Mouse (Mus musculus) left cerebral cortex, postnatal 14 days (tissue): ENCODE results near the gene Vps13d. TPM values are rescaled to one million over a fixed set of nuclear protein-coding genes. Genes with fewer than 3 reads are reported as not detected.
A peak's percentile ranks its signal among the peaks of the same experiment; 100 is the strongest.

ENCODE experiments used
- DNase-seq, 2 experiments: peaks; one replicate each; pipeline ENCODE4 v3.0.0; 2021 to 2022; ENCODE audit warnings: low spot score in 2 of 2, mixed read lengths in 1 of 2
- intact Hi-C: fragments of 180-260 bp; cut with DNase I; formaldehyde crosslinking; loops from one replicate; pipeline ENCODE4 v1.15.1; 2025
- total RNA-seq, 2 experiments: library from RNA; stranded (reverse); gene quantifications; 2 replicates each; pipeline ENCODE4 v1.2.3; 2021

Vps13d gene
- total RNA-seq, 2 experiments from 2014 or later: 55.5 to 56.5 TPM

DNA sequence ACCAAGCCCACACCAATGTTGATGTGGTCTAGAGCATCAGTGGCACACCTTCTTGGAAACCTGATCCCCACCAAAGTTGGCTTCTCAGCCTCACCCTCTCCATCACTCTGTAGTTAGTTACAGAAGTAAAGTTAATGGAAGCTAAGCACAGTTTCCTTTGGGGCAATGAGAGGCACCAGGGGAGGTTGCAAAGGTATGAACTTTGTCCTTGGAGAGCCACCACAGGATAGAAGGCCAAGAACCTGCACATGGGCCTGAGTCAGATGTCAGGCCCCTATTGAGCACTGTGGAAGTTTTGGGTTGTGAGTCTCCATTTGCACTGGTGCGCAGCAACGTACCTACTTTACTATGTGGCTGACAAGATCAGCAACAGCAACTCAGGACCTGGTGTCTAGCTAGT is 172.6 kb downstream of the Vps13d start:
- DNase-seq: no peak
- intact Hi-C loops: no loop called here

- intact Hi-C loops: no loop called here
- no peak for DNase-seq
Measured at GRCm38 (mm10) chr4:145020383-145020782, 174.4 kb downstream of the Vps13d start.

- intact Hi-C loops: no loop called here
- DNase-seq: no peak
Measured at GRCm38 (mm10) chr4:145019121-145019714, 175.6 kb downstream of the Vps13d start.

DNA sequence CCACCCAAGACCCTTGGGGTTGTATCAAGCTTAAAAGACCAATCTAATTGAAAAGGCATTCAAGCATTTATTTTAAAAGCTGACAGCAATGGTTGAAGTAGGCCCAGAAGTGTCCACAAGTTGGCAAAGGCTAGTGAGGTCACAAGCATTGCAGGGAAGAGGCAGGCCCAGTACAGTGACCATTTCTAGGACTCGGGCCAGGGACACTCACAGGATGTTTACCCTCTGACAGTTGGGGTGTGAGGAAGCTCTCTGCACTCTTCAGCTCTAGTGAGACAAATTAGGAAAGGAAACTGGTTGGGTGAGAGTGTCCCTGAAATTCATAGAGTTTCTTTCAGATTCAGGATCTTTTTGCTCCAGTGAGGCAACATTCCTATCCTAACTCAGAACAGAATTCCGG is 177.1 kb downstream of the Vps13d start:
- intact Hi-C loops: no loop called here
- peak; percentile 41 to 59 for DNase-seq

DNA sequence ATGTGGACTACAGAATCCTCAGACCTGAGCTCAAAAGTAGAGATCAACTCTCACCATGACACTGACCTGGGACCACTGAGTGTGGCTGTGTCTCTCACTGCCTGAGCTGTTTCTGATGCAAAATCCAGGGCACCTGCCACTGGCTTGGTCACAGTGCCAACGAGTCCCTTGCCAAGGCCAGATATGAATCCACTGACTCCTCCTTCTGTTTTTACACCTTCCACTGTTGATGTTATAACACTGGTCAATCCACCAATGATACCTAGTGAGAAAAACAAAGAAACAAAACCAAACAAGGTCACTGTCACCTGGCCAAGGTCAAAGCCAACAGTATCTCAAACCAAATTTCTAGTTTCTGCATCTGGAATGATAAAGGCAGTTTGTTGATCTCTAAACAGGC is 178.1 kb downstream of the Vps13d start:
- DNase-seq: no peak
- intact Hi-C loops: no loop called here

GRCm38 (mm10) chr4:145014632-145014960 is 180.2 kb downstream of the Vps13d start:
- no peak for DNase-seq
- intact Hi-C loops: no loop called here

GRCm38 (mm10) chr4:145013760-145014631 is 180.8 kb downstream of the Vps13d start:
- DNase-seq: no peak
- intact Hi-C loops: no loop called here

DNA sequence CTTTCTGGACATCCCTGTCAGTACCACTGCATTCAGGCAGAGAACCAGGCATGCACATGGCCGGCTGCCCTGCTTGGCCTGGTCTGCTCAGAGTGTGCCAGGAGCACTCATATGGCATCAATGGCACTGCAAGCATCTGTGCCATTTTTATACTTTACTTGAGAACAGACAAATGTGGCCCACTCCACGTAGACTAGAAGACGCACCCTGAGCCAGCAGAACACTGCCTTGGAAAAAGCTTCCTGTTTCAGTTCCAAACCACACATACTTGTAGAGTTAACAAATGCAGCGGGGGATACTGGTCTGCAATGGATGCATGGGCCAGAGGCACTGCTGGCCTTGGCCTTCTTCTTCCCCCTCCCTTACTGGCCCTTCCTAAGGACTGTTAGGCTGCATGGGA is 181.6 kb downstream of the Vps13d start:
- DNase-seq: no peak
- intact Hi-C loops: no loop called here

DNA sequence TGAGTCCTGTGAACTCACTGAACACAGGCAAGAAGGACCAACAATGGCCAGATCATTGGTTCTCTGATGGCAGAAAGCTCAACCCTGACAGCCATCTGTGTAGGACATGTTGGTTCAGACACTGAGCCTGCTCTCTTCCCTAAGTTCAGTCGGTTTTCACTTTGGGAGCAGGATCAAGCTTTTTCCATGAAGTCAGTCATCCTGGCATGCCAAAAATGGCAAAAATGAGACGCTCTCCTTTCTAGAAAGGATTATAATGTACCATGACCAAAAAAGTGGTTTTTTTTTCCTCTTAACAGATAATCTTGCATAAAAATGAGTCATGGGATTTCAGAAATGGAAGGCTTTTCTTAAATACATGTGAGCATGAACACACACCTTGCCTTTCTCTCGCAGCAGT is 183.6 kb downstream of the Vps13d start:
- intact Hi-C loops: no loop called here
- no peak for DNase-seq

GRCm38 (mm10) chr4:145009934-145010333 is 184.9 kb downstream of the Vps13d start:
- intact Hi-C loops: no loop called here
- DNase-seq: no peak

DNA sequence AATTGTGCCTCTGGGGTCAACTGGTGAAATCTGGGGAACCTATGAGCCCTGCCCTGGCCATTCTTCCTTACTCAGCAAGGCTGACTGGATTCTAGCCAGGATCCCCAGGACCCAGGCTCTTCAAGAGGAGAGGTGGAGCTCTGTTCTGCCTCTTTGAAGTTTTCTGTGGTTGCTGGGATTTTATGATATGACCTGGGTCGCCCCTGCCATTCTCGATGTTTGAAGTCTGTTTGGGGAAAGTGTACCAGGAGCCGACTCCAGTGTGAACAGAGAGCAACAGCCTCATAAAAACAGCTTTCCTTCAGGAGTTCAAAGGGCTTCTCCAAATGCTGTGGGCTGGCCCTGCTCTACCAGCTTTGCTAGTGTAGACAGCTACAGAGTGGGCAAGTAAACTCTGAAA is 185.4 kb downstream of the Vps13d start:
- no peak for DNase-seq
- intact Hi-C loops: no loop called here

DNA sequence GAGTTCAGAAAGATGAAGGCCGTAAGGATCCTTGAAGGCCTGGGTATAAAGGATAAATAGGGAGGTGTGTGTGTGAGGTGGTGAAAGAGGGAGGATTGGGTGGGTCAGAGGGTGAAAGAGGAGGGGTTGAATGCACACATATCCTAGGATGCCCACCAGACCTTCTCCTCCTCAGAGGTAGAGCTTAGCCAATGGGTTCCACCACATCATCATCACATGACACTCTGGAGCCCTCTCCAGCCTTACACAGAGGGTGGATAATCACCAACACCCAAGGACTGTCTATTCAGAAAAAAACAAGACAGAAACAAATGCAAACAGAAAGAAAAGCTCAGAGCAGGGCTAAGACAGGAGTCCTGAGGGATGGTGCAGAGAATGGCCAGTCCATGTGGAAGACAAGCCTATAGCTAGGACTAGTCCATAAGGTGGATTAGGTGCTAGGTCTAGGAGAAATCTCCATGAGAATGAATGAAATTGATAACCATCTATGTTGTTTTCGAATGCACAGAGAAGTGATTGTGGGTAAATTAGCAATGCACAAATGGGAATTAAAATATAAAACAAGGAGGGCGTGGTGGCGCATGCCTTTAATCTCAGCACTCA is 188.8 kb downstream of the Vps13d start:
- no peak for DNase-seq
- intact Hi-C loops: no loop called here

- DNase-seq: no peak
- intact Hi-C loops: no loop called here
Measured at GRCm38 (mm10) chr4:145004176-145004575, 190.6 kb downstream of the Vps13d start.

DNA sequence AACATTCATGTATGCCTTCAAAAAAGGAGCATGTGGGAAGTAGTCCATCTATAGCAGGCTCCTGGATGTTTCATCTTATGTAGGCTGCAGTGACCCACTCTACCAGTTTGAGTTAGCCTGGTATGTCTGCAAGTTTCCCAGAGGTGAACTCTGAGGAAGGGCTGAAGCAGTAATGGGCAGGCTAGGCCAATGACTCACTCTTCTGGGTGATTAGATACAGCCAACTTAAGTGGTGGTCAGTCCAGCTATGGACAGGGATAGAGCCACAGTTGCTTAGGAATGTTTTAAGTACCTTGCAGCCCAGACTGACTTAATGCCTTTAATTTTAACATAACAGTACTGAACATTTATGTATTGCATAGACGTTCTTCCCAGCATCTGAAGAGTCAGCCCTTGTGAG is 192.1 kb downstream of the Vps13d start:
- DNase-seq: no peak
- intact Hi-C loops: no loop called here

DNA sequence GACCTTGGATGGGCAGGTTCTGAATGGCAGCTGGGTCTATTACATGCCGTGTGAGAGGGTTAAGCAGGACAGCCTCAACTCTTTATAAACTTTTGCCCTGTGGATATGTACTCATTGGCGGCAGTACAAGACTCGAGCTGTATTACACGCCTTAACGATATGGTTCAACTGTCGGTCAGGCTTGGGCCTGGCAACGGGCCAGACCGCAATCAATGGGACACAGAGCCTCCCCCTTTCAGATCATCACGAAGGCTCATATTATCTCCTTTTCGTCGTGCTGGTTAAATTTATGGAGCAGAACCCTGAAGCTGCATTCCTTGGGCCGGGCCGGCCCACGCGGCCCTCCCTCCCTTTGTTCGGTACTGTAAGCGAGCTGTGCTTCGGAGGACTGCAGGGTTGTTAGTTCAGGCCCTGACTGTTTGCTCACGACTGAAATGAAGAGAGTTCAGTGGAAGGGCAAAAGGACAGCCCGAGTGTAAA is 194.9 kb downstream of the Vps13d start:
- intact Hi-C loops: no loop called here

DNA sequence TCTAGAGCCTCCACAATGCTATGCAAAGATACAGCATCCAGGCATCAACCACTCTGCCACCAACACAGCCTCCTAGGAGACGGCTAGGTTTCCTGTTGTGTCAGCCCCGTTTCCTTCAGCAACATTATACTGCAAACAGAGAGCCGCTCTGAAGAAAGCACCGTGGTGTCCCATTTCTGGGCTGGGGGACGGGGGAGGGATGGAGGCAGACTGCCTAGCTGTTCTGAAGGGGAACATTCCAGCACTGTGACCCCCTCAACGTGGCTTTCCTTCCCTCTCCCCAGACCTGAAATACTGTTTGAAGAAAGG is 195.3 kb downstream of the Vps13d start:
- intact Hi-C loops: no loop called here
- no peak for DNase-seq

More for the DNA sequence above, 194.9 kb downstream of the Vps13d start:
- peak; percentile 18 to 21 for DNase-seq

- intact Hi-C loops: no loop called here
- DNase-seq: no peak
Measured at GRCm38 (mm10) chr4:144998808-144999571, 195.8 kb downstream of the Vps13d start.

GRCm38 (mm10) chr4:144997887-144998658 is 196.7 kb downstream of the Vps13d start:
- DNase-seq: no peak
- intact Hi-C loops: no loop called here
